In the genomic region with DNA sequence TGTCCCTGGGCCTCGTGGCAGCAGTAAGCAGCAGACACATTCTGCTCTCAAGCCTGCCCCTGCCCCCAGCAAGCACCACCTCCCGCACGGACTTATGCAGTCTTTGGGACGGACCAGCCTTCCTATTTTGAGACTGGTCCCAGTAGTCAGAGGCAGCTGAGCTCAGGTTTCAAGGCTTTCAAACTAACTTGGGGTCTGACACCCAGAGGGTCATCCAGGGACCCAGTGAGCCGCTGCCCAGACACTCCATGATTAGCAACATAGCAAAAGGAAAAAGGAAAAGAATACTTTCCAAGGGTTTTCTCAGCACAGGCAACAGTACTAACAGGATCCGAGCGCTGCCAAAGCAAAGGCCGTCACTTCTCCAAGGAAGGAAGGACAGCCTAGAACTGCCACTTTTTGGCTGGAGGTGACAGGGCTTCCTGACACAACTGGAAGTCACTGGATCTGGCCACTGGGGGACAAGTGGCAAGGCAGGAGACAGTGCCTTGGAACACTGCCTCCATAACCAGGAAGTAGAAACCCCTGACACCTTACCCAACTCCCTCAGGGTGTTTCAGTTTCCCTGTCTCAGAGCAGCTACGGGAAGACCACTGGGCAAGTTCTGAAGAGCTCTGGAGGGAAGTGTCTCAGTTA, we compare ENCODE assay signal across 8 mouse cellular contexts. TPM values are rescaled to one million over a fixed set of nuclear protein-coding genes. Genes with fewer than 3 reads are reported as not detected.
DNase-seq lines count a peak whose midpoint lies in the region; ATAC-seq lines count a peak whose summit lies in the region.

No protein-coding gene starts in this region.

- no peak for ATAC-seq in hindbrain, embryonic 11.5 days (ENCODE audit: low FRiP score)
- ATAC-seq in liver, embryonic 11.5 days (replicated peaks; ENCODE audit: low FRiP score) = no peak
- ATAC-seq in stomach, embryonic 15.5 days (ENCODE audit: insufficient read depth, low FRiP score, low read depth) = no peak
- ATAC-seq in forebrain, embryonic 15.5 days (replicated peaks) = no peak
- ATAC-seq in erythroblast, adult 5-6 weeks (replicated peaks; ENCODE audit: low FRiP score, poor library complexity, severe bottlenecking) = no peak

- H3K4me1 ChIP-seq in hindbrain, embryonic 11.5 days (replicated peaks; ENCODE audit: control insufficient read depth, insufficient read depth, low read length) = peaks cover 11% of the 10 kb centered on the region; the same call in 1 of the 2 replicates
- peaks cover 27% of the 10 kb centered on the region for H3K4me1 ChIP-seq in liver, embryonic 11.5 days (replicated peaks; ENCODE audit: control insufficient read depth, insufficient read depth, low read length)
- peaks cover 67% of the 10 kb centered on the region for H3K4me1 ChIP-seq in stomach, embryonic 15.5 days
- peaks cover 25% of the 10 kb centered on the region for H3K4me1 ChIP-seq in forebrain, embryonic 15.5 days

- H3K4me3 ChIP-seq in hindbrain, embryonic 11.5 days (ENCODE audit: low read depth, low read length) = no peak overlapping the region
- H3K4me3 ChIP-seq in liver, embryonic 11.5 days (ENCODE audit: low read depth, low read length) = no peak overlapping the region
- no peak overlapping the region for H3K4me3 ChIP-seq in stomach, embryonic 15.5 days (replicated peaks)
- H3K4me3 ChIP-seq in forebrain, embryonic 15.5 days = no peak overlapping the region

- WGBS in hindbrain, embryonic 11.5 days = 47% methylated on average over 9 of the region's 9 CpGs
- WGBS in liver, embryonic 11.5 days = 43% methylated on average over 9 of the region's 9 CpGs
- 35% methylated on average over 9 of the region's 9 CpGs for WGBS in stomach, embryonic 15.5 days
- WGBS in forebrain, embryonic 15.5 days = 49% methylated on average over 9 of the region's 9 CpGs

- DNase-seq in adrenal gland, postnatal 10 days = peak; percentile 61
- no peak for DNase-seq in adrenal gland, postnatal 4 days (ENCODE audit: low spot score in 2 of 2)
- peak; percentile 31 for DNase-seq in embryo, embryonic 9.5 days (ENCODE audit: extremely low spot score)
- peak; percentile 17 for DNase-seq in hindbrain, embryonic 11.5 days (ENCODE audit: low spot score)
- no peak for DNase-seq in liver, embryonic 11.5 days (ENCODE audit: low spot score)

- no peaks in the 10 kb centered on the region for H3K27me3 ChIP-seq in hindbrain, embryonic 11.5 days (ENCODE audit: control insufficient read depth, insufficient read depth, low read length)
- H3K27me3 ChIP-seq in liver, embryonic 11.5 days (replicated peaks; ENCODE audit: control insufficient read depth, insufficient read depth, low read length) = no peaks in the 10 kb centered on the region
- no peaks in the 10 kb centered on the region for H3K27me3 ChIP-seq in stomach, embryonic 15.5 days (replicated peaks)
- H3K27me3 ChIP-seq in forebrain, embryonic 15.5 days = no peaks in the 10 kb centered on the region

- H3K9me3 ChIP-seq in hindbrain, embryonic 11.5 days (ENCODE audit: control insufficient read depth, low read length) = no peaks in the 10 kb centered on the region
- H3K9me3 ChIP-seq in liver, embryonic 11.5 days (ENCODE audit: control insufficient read depth, low read length) = no peaks in the 10 kb centered on the region
- no peaks in the 10 kb centered on the region for H3K9me3 ChIP-seq in stomach, embryonic 15.5 days
- H3K9me3 ChIP-seq in forebrain, embryonic 15.5 days = no peaks in the 10 kb centered on the region

- H3K4me2 ChIP-seq in hindbrain, embryonic 11.5 days (replicated peaks; ENCODE audit: low read depth, low read length) = no peak overlapping the region
- H3K4me2 ChIP-seq in liver, embryonic 11.5 days = no peak overlapping the region
- peak overlapping the region; percentile 33 for H3K4me2 ChIP-seq in stomach, embryonic 15.5 days
- no peak overlapping the region for H3K4me2 ChIP-seq in forebrain, embryonic 15.5 days (replicated peaks)

- H3K36me3 ChIP-seq in hindbrain, embryonic 11.5 days (ENCODE audit: control insufficient read depth, insufficient read depth, low read length) = no peaks in the 10 kb centered on the region
- no peaks in the 10 kb centered on the region for H3K36me3 ChIP-seq in liver, embryonic 11.5 days (ENCODE audit: control insufficient read depth, insufficient read depth, low read length)
- H3K36me3 ChIP-seq in stomach, embryonic 15.5 days = 0 out of 2 replicates have a peak, but pooled peaks cover 3% of the 10 kb centered on the region
- no peaks in the 10 kb centered on the region for H3K36me3 ChIP-seq in forebrain, embryonic 15.5 days

- no peak overlapping the region for H3K9ac ChIP-seq in hindbrain, embryonic 11.5 days (ENCODE audit: low read depth, low read length)
- no peak overlapping the region for H3K9ac ChIP-seq in liver, embryonic 11.5 days (ENCODE audit: low read depth, low read length)
- no peak overlapping the region for H3K9ac ChIP-seq in stomach, embryonic 15.5 days
- H3K9ac ChIP-seq in forebrain, embryonic 15.5 days (replicated peaks) = no peak overlapping the region

- no peak overlapping the region for H3K27ac ChIP-seq in hindbrain, embryonic 11.5 days (ENCODE audit: low read depth, low read length)
- H3K27ac ChIP-seq in liver, embryonic 11.5 days (ENCODE audit: low read depth, low read length) = peak overlapping the region; percentile 59
- H3K27ac ChIP-seq in stomach, embryonic 15.5 days = peak overlapping the region; percentile 98
- no peak overlapping the region for H3K27ac ChIP-seq in forebrain, embryonic 15.5 days (replicated peaks)

RNA-seq across cellular contexts. Expression of gene Bmf, which starts 9.5 kb away (rescaled TPM):
- total RNA-seq in adrenal gland, postnatal 10 days (2021) = 10 to 100 TPM; 18.6 to 23.1 TPM
- 10 to 100 TPM; 30.9 to 35.7 TPM for total RNA-seq in adrenal gland, postnatal 4 days (2021)
- 2.5 and 4.9 TPM in 2 replicates for polyA plus RNA-seq in hindbrain, embryonic 11.5 days (2014; fragmentation: Nextera tagmentation; extraction: Ambion mirVana)
- polyA plus RNA-seq in liver, embryonic 11.5 days (2014; fragmentation: Nextera tagmentation; extraction: Ambion mirVana) = 1.0 and 1.9 TPM in 2 replicates
- polyA plus RNA-seq in stomach, embryonic 15.5 days (2015; fragmentation: Nextera tagmentation; extraction: Ambion mirVana) = 3.6 and 5.2 TPM in 2 replicates
- 1.3 and 1.8 TPM in 2 replicates for polyA plus RNA-seq in forebrain, embryonic 15.5 days (2015; fragmentation: Nextera tagmentation; extraction: Ambion mirVana)
- total RNA-seq in erythroblast, adult 5-6 weeks (2015; ENCODE audit: low replicate concordance) = 2.1 and 12.7 TPM in 2 replicates
- 1.4 and 3.2 TPM in 2 replicates for total RNA-seq in erythroblast, adult 5-6 weeks (2017; ENCODE audit: low replicate concordance)

RNA-seq across cellular contexts. Expression of gene Bub1b, which starts 58.0 kb away (rescaled TPM):
- total RNA-seq in adrenal gland, postnatal 10 days (2021) = 10 to 100 TPM; 21.6 to 27.2 TPM
- total RNA-seq in adrenal gland, postnatal 4 days (2021) = 10 to 100 TPM; 36.7 to 40.7 TPM
- 80.6 and 100.0 TPM in 2 replicates for polyA plus RNA-seq in hindbrain, embryonic 11.5 days (2014; fragmentation: Nextera tagmentation; extraction: Ambion mirVana)
- 97.7 and 112 TPM in 2 replicates for polyA plus RNA-seq in liver, embryonic 11.5 days (2014; fragmentation: Nextera tagmentation; extraction: Ambion mirVana)
- polyA plus RNA-seq in stomach, embryonic 15.5 days (2015; fragmentation: Nextera tagmentation; extraction: Ambion mirVana) = 66.9 and 72.0 TPM in 2 replicates
- 42.9 and 46.0 TPM in 2 replicates for polyA plus RNA-seq in forebrain, embryonic 15.5 days (2015; fragmentation: Nextera tagmentation; extraction: Ambion mirVana)
- 21.7 and 41.2 TPM in 2 replicates for total RNA-seq in erythroblast, adult 5-6 weeks (2015; ENCODE audit: low replicate concordance)
- 36.4 and 48.5 TPM in 2 replicates for total RNA-seq in erythroblast, adult 5-6 weeks (2017; ENCODE audit: low replicate concordance)

Comparison
In these comparisons a context has a peak if more than half of its experiments do, and no peak if none do; other contexts are left out.
1. DNase-seq: peak in adrenal gland, postnatal 10 days (single experiment), embryo, embryonic 9.5 days (single experiment) and hindbrain, embryonic 11.5 days (single experiment); none in adrenal gland, postnatal 4 days (0 of 2) and liver, embryonic 11.5 days (single experiment).
2. H3K27ac ChIP-seq: peak in liver, embryonic 11.5 days (single experiment) and stomach, embryonic 15.5 days (single experiment); none in hindbrain, embryonic 11.5 days (single experiment) and forebrain, embryonic 15.5 days (single experiment).